Mouse (Mus musculus) common myeloid progenitor, adult 5-6 weeks (primary cell): ENCODE data around the gene Siva1. TPM values are rescaled to one million over a fixed set of nuclear protein-coding genes. Genes with fewer than 3 reads are reported as not detected.

Source experiments
- ATAC-seq: replicated peaks from 2 replicates; pipeline ENCODE4 v1.8.0; 2016; ENCODE audit warnings: low read depth, mild to moderate bottlenecking, moderate TSS enrichment, inconsistent platforms; ENCODE audit not compliant: poor library complexity, severe bottlenecking
- total RNA-seq: library from RNA; stranded (forward); fragments of 200-1000, 187-1606 nt; gene quantifications from 2 replicates; pipeline ENCODE4 v1.2.3, GENCODE M21; 2017

Siva1 gene
- total RNA-seq, 1 experiment from 2014 or later = 198 TPM

DNA sequence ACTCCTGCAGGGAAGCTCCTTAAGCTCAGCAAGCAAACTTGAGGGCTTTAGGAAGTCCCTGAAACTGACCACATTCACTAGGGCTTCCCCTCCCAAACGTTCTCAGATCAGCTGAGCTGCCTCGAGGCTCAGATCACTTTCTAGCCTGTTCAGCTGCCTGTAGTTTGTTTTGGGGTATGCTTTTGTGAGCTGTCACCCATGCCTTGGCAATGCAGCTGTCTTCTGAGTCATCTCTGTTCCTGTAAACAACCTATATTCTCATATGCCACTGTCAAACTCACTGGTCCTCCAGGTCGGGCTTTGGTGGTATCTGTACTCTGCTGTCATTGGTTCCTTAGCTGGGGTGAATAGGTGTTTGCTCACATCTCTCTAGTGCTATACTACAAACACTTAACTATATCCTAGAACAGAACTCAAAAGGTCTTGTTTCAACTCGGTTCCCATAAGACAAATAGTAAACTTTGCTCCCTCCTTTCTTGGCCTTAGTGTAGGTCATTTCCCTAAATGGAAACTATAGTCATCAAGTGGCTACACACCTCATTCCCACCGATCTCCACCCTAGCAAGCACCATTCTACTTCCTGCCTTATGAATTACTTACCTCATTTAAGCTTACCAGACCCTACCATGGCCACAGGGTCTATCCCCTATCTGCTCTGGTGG is 7.4 kb downstream of the Siva1 start:
- no peak for ATAC-seq

DNA sequence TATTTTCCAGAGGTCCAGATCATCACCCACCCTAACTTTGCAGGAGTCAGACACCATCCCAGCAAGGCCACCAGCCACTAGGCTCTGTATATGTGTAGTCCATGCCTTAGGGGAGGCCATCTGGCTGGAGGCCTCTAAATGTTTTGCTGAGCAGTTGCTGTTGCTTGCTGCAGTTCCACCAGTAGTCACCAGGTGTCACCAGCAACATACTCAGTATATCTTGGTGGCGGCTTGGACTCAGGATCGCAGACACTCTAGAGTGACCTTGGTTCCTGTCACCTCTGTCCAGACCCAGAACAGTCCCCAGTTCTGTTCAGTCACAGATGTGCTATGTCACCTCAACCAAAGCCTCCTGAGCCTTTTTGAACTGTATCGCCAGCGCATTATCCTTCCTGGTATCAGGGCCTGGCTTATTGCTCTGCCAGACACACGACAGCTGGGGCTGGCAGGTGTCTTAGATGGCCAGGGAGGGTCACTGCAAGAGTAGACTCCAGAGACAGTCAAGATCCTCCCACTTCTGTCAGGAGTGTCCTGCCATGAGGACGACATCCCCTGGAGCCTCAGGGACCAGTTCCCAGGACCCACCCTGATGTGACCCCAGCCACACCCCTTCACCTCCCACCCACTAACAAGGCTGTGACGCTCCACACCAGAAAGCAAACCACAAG is 8.8 kb downstream of the Siva1 start:
- peak; percentile 87 for ATAC-seq

DNA sequence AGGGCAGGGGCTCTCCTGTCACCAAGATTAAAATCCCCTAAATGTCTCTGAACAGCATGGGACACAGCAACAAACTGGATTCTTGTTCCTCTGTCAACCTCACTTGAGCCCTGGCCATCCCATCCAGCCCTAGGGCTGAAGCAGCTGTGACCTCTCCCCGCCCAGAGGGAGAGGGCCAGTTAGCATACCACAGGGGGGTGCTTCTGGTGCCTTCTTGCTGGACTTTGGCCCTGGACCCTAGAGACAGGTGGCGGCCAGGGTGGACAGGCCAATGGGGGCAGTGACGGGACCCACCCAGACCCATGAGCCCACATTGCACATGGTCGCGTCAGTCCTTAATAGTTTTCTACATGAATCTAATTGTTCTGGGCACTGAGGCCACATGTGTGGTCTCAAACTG is 9.6 kb downstream of the Siva1 start:
- ATAC-seq = no peak

DNA sequence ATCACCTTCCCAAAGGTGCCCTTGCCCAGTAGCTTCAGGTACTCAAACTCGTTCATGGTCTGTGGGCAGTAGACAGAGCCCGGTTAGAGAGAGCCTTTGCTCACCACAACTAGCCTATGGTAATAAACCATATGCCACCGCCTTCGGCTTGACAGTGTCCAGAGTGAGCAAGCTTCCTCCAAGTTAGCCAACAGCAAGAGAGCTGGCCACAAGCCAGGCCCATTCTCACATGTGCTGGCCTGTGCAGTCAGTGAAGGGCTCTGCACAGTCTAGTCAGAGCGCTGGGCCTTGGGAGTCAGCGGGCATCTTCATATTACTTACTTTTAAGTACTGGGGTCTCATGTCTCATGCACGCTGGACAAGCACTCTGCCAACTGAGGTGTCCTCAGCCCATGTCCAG is 14.1 kb downstream of the Siva1 start:
- no peak for ATAC-seq

DNA sequence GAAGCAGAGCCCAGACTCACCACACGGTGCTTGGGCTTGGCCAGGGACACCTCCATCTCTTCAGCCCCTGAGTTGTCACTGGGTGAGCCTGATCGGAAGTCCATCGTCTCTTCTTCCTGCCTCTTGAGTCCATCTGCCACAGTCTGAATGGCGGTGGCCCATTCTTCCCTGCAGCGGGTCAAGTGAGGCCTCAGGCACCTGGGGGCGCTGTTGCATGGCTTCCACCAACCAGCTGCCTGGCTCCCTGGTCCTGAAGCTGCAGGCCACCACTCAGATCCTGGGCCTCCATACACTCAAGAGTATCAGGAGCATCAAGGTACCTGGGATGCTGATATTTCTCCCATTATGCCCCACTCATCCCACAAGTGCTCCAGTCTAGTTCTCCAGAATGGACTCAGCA is 14.6 kb downstream of the Siva1 start:
- ATAC-seq = peak; percentile 28; the same call in 1 of the 2 replicates

DNA sequence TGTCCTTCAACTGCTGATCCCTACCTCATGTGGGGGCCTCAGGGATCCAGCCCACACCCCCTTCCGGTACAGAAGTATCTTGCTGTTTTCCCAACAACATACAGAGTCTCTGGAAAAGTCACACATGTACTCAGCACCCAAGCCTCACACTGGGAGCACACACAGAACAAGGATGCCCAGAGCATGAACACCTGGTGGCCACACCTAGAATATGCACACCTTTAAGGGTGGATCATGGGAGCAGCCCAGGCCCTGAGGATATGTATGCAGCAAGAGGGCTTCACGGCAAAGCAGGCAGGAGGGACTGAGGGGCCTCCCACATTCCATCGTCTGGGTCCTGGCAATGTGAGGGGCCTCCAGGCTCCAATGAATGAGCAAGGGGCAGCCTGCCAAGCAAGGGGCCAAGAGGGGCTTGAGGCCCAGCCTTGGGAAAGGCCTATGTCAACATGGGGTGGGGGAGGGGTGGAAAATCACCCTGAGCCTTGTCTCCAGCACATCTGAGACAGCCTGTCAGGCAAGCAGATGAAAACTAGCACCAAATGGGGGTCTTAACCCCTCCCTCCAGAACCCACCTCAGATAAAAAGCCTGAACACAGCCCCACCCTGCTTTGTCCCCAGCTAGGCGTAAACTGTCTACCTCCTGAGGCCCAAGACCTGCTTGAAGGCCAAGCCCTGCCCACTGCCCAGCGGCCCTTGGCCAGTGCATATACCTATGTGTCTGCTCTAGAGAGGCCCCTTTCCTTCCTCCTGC is 16.3 kb downstream of the Siva1 start:
- ATAC-seq = no peak

DNA sequence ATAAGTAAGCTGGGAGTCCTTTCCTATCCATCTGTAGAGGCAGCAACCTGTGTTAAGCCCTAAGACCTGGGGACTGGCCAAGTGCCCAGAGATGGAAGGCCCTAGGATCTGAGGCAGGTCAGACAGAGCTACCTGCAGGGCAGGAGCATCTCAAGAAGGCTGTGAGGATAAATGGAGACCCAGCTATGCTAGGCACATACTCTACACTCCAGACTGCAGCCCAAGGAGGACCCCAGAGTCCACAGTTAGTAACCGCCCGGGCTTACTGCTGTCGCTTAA is 16.8 kb downstream of the Siva1 start:
- ATAC-seq = no peak

DNA sequence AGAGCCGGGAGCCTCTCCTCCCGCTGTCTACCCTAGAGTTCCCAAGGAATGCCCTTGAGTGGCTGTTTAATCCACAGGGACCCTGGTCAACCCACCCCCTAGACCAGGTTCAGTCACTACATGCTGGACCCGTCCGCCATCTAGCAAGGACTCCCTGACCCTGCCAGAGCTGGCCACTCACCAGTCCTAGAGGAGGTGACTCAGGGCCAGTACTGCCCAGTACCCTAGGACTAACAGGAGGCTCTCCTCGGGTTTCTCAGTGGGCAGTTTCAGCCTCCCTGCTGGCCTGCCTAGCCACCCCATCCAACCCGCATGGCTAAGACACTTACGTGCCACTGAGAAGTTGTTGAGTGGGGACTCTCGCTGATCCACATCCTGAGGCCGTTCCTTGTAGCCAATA is 17.4 kb downstream of the Siva1 start:
- no peak for ATAC-seq

DNA sequence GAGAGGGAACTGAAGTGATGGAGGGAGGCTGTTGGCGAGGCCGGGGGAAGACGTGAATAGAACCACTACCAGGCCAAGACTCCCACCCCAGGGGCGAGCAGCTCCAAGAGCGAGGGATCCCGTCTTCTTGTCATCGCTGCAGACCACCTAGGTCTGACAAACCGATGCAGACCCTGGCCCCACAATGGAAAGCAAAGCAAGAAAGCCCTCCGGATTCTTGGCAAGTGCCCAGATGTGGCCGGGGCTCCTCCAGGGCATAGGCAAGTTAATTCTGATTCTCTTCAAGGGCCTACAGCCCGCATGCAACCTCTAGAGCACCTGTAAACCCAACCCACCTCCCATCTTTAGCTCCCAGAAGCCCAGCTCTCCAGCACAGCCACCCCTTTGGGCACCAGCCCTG is 18.8 kb downstream of the Siva1 start:
- ATAC-seq = no peak

DNA sequence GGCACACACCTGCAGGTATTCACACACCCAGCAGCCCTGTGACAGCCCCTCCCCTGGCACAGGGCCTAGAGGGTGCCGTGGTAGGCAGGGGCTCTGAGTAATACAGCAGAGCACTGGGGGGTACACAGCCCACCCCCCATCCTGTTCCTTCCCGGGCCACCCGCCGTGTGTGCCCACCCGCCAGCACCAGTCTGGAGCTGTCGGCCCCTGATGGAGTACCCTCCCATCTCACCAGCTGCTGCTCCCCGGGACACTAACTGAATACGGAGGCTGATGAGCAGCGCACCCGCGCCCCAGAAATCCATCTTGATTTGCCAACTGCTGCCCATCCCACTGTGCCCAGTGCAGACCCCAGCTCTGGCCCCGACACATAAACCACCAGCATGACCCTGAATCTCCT is 19.2 kb downstream of the Siva1 start:
- ATAC-seq = no peak

DNA sequence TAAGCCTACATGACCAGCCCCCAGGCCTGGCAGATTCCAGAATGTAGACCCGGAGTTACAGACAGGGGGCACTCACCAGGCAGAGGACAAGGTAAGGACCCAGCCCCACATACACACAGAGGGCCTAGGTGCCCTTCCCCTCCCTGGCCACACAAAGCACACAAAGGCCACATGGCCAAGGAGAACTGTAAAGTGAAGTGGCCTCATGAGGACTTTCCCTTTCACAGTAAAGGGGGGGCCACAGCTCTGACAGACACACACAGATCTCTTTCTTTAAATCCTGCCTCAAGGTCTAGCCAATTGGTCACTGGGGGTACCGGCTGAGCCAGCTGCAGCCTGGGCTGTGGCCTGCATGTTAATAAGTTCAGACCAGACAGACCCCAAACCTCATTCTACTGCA is 19.6 kb downstream of the Siva1 start:
- ATAC-seq = no peak

DNA sequence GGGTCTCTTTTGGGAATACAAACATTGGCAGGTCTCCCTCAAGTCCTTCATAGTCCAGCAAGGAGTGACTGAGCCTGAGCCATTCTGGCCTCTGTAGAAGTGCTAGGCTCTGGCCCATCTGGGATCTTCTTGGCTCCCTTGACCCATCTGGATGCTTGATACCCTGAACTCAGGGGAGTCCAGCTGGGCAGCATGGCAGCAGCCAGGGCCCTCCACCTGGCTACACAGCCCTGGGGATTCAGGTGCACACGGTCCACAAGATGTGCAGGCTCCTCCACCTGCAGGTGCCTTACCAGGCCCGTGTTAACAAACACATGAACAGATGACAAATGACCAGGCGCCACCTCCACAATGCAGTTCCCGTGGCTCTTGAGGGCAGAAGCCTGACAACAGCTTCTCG is 20.2 kb downstream of the Siva1 start:
- ATAC-seq = no peak

DNA sequence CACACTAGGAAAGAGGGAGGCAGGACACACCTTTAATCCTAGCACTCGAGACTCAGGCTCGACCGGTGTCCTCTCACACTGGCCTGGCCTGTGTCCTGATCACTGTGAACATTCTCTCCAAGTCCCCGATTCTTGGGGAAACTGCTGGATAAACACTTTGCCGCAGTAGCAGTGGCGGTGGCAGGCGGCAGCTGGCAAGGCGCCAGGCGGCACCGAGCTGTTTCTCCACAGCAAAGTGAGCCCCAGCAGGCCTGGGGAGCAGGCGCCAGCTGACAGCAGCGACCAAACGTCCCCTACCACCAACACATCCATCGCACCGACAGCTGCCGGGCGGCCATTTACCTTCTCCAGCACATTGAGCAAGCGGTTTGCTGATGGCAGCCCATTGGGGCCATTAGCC is 21.0 kb downstream of the Siva1 start:
- ATAC-seq = 0 out of 2 replicates have a peak, but pooled peaks have one; percentile 19

DNA sequence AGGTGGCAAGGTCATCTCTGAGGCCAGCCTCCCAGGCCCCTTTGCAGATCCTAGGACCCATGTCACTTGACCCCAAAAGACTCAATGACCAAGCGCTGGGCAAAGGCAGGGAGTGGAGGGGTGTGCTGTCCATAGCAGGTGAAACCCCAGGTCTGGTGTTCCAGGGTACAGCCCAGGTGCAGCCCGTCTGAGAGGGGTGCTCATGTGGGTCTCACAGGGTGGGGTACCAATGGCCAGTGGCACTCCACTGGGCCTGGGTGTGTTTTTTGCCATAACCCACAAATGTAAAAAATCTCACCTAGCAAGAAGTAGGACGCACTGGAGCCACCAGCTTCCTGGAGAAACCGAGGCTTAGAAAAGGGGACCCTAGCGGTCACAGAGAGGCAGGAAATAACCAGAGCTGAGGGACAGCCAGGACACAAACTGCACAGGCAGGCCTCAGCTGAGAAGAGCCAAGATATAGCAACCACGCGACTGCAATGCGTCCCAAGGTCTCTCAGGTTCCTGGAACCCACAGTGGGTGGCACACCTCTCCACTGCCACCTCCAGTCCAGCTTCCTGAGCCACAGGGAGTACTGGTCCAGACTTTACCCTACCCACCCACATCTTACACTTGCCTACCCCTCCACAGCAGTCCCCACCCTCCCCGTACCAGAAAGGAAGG is 21.5 kb downstream of the Siva1 start:
- ATAC-seq = no peak

DNA sequence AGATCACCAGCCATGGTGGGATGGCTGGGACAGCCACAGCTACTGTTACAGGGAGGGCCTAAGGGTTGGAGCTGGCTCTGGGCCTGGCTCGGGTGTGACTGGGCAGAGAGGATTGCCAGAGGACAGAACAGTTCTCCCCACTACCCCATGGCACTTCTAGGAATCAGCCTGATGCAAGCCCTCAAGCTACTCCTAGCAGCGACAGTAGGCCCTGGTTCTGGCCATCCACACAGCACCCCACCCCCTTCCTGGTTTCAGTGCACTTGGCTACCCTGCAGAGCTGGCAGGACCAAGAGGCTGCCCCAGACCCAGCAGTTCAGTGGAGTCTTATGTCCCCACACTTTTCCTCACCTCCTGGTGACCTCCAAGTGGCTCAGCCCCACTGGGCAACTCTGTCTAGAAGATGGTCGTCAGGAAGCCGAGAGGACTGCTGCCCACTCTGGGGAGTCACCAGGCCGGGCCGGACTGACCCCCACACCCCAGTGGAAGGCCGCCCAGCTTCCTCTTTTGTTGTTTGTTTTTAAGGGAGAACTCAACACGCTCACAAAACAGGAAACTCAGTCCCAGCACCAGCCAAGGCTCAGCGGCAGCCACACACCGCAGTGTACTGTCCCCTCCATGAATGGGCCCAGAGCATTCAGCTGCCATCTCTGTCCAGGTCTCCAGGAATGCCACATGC is 23.3 kb downstream of the Siva1 start:
- peak; percentile 13 for ATAC-seq

DNA sequence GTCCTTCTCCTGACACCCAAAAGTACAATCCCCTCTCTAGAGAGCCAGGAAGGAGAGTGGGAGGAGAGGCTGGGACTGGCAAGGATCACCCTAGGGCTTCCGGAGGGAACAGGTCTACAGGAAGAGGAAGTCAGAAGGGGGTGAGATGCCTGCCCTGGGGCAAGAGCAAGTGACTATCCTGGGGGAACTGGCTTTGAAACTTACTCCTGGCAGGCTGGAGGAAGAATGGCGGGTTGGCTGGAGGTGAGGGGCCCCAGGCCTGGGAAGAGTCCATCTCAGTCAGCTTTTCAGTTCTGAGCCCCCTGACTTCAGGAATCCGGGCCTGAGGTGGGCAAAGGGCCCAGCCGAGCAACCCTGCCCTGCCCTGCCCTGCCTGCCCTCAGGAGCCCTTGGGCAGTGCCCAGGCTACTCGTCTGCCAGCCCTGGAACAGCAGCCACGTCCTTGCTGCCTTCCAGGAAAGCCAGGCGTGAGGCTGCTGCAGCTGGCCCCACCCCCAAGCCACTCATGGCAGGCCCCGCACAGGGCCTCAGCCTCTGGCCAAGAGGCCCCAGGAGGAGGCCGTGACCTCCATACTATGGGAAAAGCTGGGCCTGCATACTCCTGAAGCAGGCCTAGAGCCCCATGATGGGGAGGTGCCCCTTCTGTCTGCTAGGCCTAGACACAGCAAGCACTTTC is 26.4 kb downstream of the Siva1 start:
- no peak for ATAC-seq

DNA sequence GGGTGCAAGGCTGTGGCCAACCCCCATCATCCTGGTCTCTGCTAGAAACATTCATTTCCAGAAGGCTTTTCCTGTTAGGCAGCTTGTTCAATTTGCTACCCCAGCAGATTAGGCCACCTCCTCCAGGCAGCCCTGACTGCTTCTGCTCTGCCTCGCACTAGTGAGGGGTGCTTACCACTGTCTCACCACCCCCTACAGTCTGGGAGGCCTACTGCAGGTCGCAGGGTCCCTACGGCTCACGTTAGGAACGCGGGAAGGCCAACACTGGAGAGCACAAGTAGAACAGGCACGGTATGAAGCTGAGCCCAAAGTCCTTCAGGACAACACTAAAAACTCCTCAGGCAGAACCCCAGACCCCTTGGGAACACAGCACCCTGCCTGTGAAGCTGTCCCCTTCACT is 27.4 kb downstream of the Siva1 start:
- ATAC-seq = no peak

DNA sequence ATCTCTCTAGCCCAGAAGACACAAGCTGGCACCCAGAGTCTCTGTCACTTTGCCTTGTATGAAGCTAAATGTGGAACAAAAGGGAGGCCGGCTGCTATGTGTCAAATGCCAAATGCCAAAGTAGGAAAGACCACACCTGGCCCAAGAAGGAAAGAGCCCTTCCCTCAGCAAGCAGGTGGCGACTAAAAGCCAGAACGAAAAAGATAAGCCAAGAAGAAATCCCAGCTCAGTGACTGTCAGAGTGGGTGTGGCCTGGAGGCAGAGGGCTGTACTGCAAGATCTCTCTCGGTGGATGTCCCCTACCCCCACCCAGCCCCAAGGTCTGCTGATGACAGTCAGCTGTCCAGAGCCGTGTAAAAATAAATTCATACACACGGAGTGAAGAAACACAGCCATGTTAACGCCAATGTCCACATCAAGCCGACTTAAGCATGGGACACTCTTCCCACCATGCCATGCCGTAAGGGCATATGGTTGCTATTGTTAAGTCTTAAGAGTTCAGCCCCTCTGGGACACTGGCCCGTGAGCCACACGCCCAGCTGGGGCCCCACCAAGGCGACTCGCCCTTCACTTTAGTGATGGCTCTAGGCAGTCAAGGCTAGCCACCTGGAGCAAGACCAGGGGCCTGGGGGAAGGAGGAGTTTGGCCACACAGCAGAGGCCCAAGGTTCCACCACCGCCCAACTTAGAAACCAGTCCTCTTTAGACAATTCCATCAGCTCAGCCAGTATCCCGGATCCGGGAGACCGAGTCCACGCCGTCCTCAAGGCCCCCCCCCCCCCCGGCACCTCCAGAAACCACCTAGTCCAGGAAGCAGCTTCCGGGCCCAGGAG is 28.5 kb downstream of the Siva1 start:
- ATAC-seq = peak; percentile 33

DNA sequence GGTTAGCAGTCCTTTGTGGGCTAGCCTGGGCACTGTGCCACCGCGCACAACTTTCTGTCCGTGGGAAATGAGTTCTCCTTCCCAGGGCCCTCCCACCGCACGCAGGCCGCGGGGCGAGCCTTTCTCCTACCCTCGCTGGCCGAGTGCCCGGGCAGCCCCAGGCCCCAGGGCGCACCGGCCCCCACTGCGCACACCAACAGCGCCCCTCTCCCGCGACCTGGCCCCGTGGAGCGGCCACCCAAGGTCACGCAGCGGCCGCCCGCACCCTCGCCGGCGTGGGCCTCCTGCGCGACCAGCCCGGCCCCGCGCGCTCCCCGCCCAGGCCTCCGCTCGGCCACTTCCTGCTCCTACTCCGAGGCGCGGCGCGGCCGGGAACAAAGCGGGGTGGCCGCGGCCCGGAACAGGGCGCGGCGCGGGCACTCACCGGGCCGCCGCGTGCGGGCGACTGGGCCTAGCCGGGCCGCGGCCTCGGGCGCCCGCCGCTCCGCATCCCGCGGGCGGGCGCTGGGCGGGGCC is 29.2 kb downstream of the Siva1 start:
- ATAC-seq = no peak
